Mouse (Mus musculus): Measurements from ENCODE around the gene Zfp617.
"Not testable (repeated sequence)": the region's sequence is repeated elsewhere in the genome, so short reads cannot be mapped to it uniquely, and the experiment has no call there.

Zfp617 gene

GRCm38 (mm10) chr8:71908309-71909261 is at the start of gene Zfp617, which contains the start of gene Zfp882:
Gene Zfp617, plus strand, starts transcription at chr8:71908635.
Gene Zfp882, plus strand, starts transcription at chr8:71908608.
- DNase-seq: peak; percentile 90 to 91

GRCm38 (mm10) chr8:71861551-71861950 is 46.9 kb upstream of the Zfp617 start:
- not testable (repeated sequence) for DNase-seq

- not testable (repeated sequence) for DNase-seq
Observed at GRCm38 (mm10) chr8:71862038-71862437, 46.4 kb upstream of the Zfp617 start.

GRCm38 (mm10) chr8:71881618-71882274 is 26.7 kb upstream of the Zfp617 start, which contains the start of gene Zfp709:
Gene Zfp709, plus strand, starts transcription at chr8:71882019.
- DNase-seq: peak; percentile 75 to 76

GRCm38 (mm10) chr8:71900666-71901065 is 7.8 kb upstream of the Zfp617 start:
- DNase-seq: not testable (repeated sequence)

- DNase-seq: not testable (repeated sequence)
Observed at GRCm38 (mm10) chr8:71903084-71903483, 5.4 kb upstream of the Zfp617 start.

- DNase-seq: no peak
Observed at GRCm38 (mm10) chr8:71906809-71907208, 1.6 kb upstream of the Zfp617 start.

- DNase-seq: no peak
Observed at GRCm38 (mm10) chr8:71907798-71908257, 607 bp upstream of the Zfp617 start.

- DNase-seq: no peak
Observed at GRCm38 (mm10) chr8:71912286-71912685, 3.9 kb downstream of the Zfp617 start.

GRCm38 (mm10) chr8:71922567-71923401 is 14.3 kb downstream of the Zfp617 start:
- DNase-seq: peak; percentile 93 to 98

GRCm38 (mm10) chr8:71925791-71926190 is 17.4 kb downstream of the Zfp617 start:
- no peak for DNase-seq

GRCm38 (mm10) chr8:71926551-71926950 is 18.1 kb downstream of the Zfp617 start:
- no peak for DNase-seq

GRCm38 (mm10) chr8:71927779-71928178 is 19.3 kb downstream of the Zfp617 start:
- no peak for DNase-seq

GRCm38 (mm10) chr8:71938037-71938436 is 29.6 kb downstream of the Zfp617 start:
- not testable (repeated sequence) for DNase-seq

GRCm38 (mm10) chr8:71940293-71941208 is 32.1 kb downstream of the Zfp617 start:
- no peak for DNase-seq

- no peak for DNase-seq
Observed at GRCm38 (mm10) chr8:71941776-71942175, 33.3 kb downstream of the Zfp617 start.

- DNase-seq: no peak
Observed at GRCm38 (mm10) chr8:71948624-71949023, 40.2 kb downstream of the Zfp617 start.

- DNase-seq: peak; percentile 98 to 99
Observed at GRCm38 (mm10) chr8:71950482-71951221, 42.2 kb downstream of the Zfp617 start, which contains the start of gene Zfp961. Gene Zfp961, plus strand, starts transcription at chr8:71951038.

GRCm38 (mm10) chr8:71951436-71952161 is 43.2 kb downstream of the Zfp617 start:
- peak; percentile 7 to 25 for DNase-seq

GRCm38 (mm10) chr8:71952489-71952888 is 44.1 kb downstream of the Zfp617 start:
- DNase-seq: no peak
